Mouse (Mus musculus) cerebellum, adult 11 months (tissue): ENCODE measurements around the gene Igflr1.

Experiments used
- DNase-seq: peaks from one replicate; pipeline ENCODE4 v3.0.0; 2022

The Igflr1 gene

GRCm38 (mm10) chr7:30614454-30614853 lies 49.2 kb downstream of the Igflr1 start:
- no peak for DNase-seq

GRCm38 (mm10) chr7:30615049-30615760 lies 50.0 kb downstream of the Igflr1 start:
- DNase-seq, result no peak
